Mouse (Mus musculus) left cerebral cortex, postnatal 14 days (tissue): ENCODE measurements at regions not wholly inside any gene's neighbourhood (a gene's known extent, or its start where the extent isn't known, plus 50 kb on each side); places are given as distances from the start of the nearest gene placed in this dataset.
A peak's percentile ranks its signal among the peaks of the same experiment; 100 is the strongest.
"Not testable (repeated sequence)": the region's sequence is repeated elsewhere in the genome, so short reads cannot be mapped to it uniquely, and the experiment has no call there.

ENCODE experiments used
- DNase-seq, 2 experiments: peaks; one replicate each; pipeline ENCODE4 v3.0.0; 2021 to 2022; ENCODE audit warnings: low spot score in 2 of 2, mixed read lengths in 1 of 2
- intact Hi-C: fragments of 180-260 bp; cut with DNase I; formaldehyde crosslinking; loops from one replicate; pipeline ENCODE4 v1.15.1; 2025

GRCm38 (mm10) chr8:90063291-90063690 lies 284.9 kb downstream of the Tox3 start:
- intact Hi-C loops, result no loop called here
- DNase-seq, result no peak

GRCm38 (mm10) chr8:90058631-90059166 lies 289.4 kb downstream of the Tox3 start:
- intact Hi-C loops, result no loop called here
- DNase-seq, result no peak

GRCm38 (mm10) chr8:90056331-90056730 lies 291.8 kb downstream of the Tox3 start:
- no peak for DNase-seq
- intact Hi-C loops, result no loop called here

- DNase-seq, result peak in 1 of 2 experiments; percentile 18
- intact Hi-C loops, result no loop called here
Measured at GRCm38 (mm10) chr8:90046779-90047178, 301.4 kb downstream of the Tox3 start.

GRCm38 (mm10) chr8:90036436-90036835 lies 311.7 kb downstream of the Tox3 start:
- no peak for DNase-seq
- intact Hi-C loops, result no loop called here

GRCm38 (mm10) chr8:90032572-90032971 lies 315.6 kb downstream of the Tox3 start:
- peak in 1 of 2 experiments; percentile 11 for DNase-seq

GRCm38 (mm10) chr8:90031220-90031619 lies 316.9 kb downstream of the Tox3 start:
- no peak for DNase-seq
- intact Hi-C loops, result no loop called here

More at GRCm38 (mm10) chr8:90032572-90032971, 315.6 kb downstream of the Tox3 start:
- intact Hi-C loops, result no loop called here

GRCm38 (mm10) chr8:90017958-90018357 lies 330.2 kb downstream of the Tox3 start:
- intact Hi-C loops, DNase-seq: not testable (repeated sequence)

GRCm38 (mm10) chr8:90013755-90014154 lies 334.4 kb downstream of the Tox3 start:
- DNase-seq, result no peak
- intact Hi-C loops, result no loop called here

GRCm38 (mm10) chr8:90011682-90012409 lies 336.3 kb downstream of the Tox3 start:
- no peak for DNase-seq
- intact Hi-C loops, result no loop called here

GRCm38 (mm10) chr8:90009431-90009830 lies 338.7 kb downstream of the Tox3 start:
- no peak for DNase-seq
- intact Hi-C loops, result loop anchor here (10.0 kb wide), 1 partner anchor 485 kb away; no protein-coding TSS in a partner anchor

- DNase-seq, result peak; percentile 66 to 86
- intact Hi-C loops, result loop anchor here (1.0 to 10.0 kb wide), 5 partner anchors 346 to 791 kb away; partner anchors contain the start of gene Tox3
Measured at GRCm38 (mm10) chr8:90000899-90001640, 347.1 kb downstream of the Tox3 start.

- peak in 1 of 2 experiments; percentile 11 for DNase-seq
- intact Hi-C loops, result no loop called here
Measured at GRCm38 (mm10) chr8:89993743-89994142, 354.4 kb downstream of the Tox3 start.

GRCm38 (mm10) chr8:89983859-89984258 lies 364.3 kb downstream of the Tox3 start:
- intact Hi-C loops, result no loop called here
- DNase-seq, result no peak

GRCm38 (mm10) chr8:89982551-89982950 lies 365.6 kb downstream of the Tox3 start:
- intact Hi-C loops, result no loop called here
- no peak for DNase-seq

- intact Hi-C loops, result no loop called here
- no peak for DNase-seq
Measured at GRCm38 (mm10) chr8:89981320-89981719, 366.8 kb downstream of the Tox3 start.

GRCm38 (mm10) chr8:89980441-89980840 lies 367.7 kb downstream of the Tox3 start:
- intact Hi-C loops, result no loop called here
- no peak for DNase-seq

GRCm38 (mm10) chr8:89962799-89963198 lies 385.3 kb downstream of the Tox3 start:
- DNase-seq, result no peak
- intact Hi-C loops, result no loop called here

GRCm38 (mm10) chr8:89957486-89957885 lies 390.7 kb downstream of the Tox3 start:
- intact Hi-C loops, result no loop called here
- DNase-seq, result no peak

- intact Hi-C loops, result no loop called here
- DNase-seq, result peak in 1 of 2 experiments; percentile 3
Measured at GRCm38 (mm10) chr8:89956482-89957020, 391.6 kb downstream of the Tox3 start.
